Mouse (Mus musculus) lung, embryonic 14.5 days (tissue): ENCODE data around the gene Arhgef16. TPM values are rescaled to one million over a fixed set of nuclear protein-coding genes. Genes with fewer than 3 reads are reported as not detected.

Source experiments
- ATAC-seq: fragments of 200-750 bp; cut with Nextera tagmentation; 2 replicates; pipeline ENCODE4 v1.8.0; 2017; ENCODE audit warnings: mild to moderate bottlenecking, moderate TSS enrichment, moderate library complexity; ENCODE audit not compliant: insufficient read depth
- DNase-seq: peaks from one replicate; pipeline ENCODE4 v3.0.0-alpha.2; 2015
- H3K27ac ChIP-seq: fragments of 300-500 bp; sonication (generic); 2 replicates; pipeline ENCODE4 v1.5.1; 2014; ENCODE audit warnings: low read depth, mild to moderate bottlenecking, moderate library complexity
- H3K27me3 ChIP-seq: fragments of 300-500 bp; sonication (generic); 2 replicates; pipeline ENCODE4 v1.6.1; 2014; ENCODE audit warnings: low read length, control low read depth; ENCODE audit not compliant: insufficient read depth
- H3K36me3 ChIP-seq: fragments of 300-500 bp; sonication (generic); 2 replicates; pipeline ENCODE4 v1.6.1; 2014; ENCODE audit warnings: control low read depth; ENCODE audit not compliant: insufficient read depth
- H3K4me1 ChIP-seq: fragments of 300-500 bp; sonication (generic); 2 replicates; pipeline ENCODE4 v1.6.1; 2014; ENCODE audit warnings: antibody characterized with exemption, control low read depth; ENCODE audit not compliant: insufficient read depth
- H3K4me2 ChIP-seq: fragments of 300-500 bp; sonication (generic); 2 replicates; pipeline ENCODE4 v1.6.1; 2014; ENCODE audit warnings: mild to moderate bottlenecking
- H3K4me3 ChIP-seq: fragments of 300-500 bp; sonication (generic); 2 replicates; pipeline ENCODE4 v1.5.1; 2014; ENCODE audit warnings: low read depth, low read length
- H3K9ac ChIP-seq: fragments of 300-500 bp; sonication (generic); 2 replicates; pipeline ENCODE4 v1.6.1; 2014
- H3K9me3 ChIP-seq: fragments of 300-500 bp; sonication (generic); 2 replicates; pipeline ENCODE4 v1.6.1; 2016; ENCODE audit warnings: low read depth, low read length, control low read depth
- CTCF ChIP-seq: IDR thresholded peaks from 2 replicates; pipeline ENCODE4 v1.5.1; 2016; ENCODE audit warnings: antibody characterized with exemption, low read depth
- WGBS: fragments of 180-500 bp; shearing (Covaris S2); extraction: QIAGEN DNeasy Blood & Tissue Kit; methylation state at CpG from one replicate; pipeline ENCODE4 v1.1.7; 2014; 5-methylcytosine and 5-hydroxymethylcytosine counted together
- polyA plus RNA-seq: library from polyadenylated mRNA; unstranded; fragments of >200 nt; fragmentation: Nextera tagmentation; extraction: Ambion mirVana; gene quantifications from 2 replicates; pipeline ENCODE4 v1.2.1, GENCODE M21; 2014

The Arhgef16 gene
- polyA plus RNA-seq, 1 experiment from 2014 or later, result 16.2 TPM

DNA sequence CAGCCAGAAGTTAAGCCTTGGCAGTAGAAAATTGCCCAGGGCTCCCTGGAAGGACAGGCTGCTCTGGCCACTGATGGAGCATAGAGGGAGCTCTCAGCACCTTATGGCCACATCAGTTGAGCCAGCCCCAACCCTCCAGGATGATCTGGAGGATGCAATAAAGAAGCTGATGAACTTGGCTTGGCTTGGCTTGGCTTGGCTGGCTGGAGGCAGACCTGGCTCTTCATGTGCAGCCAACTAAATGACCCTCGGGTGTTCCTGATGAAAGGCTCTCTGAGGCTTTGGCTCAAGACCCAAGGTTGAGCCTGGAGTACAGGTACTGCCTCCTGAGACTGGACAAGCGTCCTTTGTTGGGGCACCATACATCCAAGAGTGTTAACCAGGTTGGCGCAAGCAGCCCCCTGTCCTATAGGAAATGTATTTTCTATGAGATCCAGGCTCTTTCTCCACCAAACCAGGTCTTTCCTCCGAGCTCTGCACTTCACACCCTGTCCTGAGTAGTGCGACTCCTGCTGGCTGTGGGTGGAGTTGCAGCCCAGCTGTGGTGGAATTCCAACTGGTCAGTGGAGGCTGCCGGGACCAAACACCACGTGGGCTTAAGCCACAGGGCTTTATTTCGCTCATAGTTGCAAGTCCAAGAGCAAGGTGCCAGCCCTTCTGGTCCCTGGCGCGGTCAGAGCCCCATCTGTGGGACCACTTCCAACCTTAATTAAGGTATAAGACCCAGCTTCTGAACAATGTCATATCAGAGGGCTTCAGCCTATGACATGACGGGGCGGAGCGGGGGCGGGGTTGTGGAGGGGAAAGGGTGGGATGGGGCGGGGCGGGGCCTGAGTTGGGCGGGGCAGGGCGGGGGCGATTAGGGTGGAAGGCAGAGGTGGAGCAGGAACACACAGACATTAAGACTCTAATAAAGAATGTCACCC lies 55.1 kb downstream of the Arhgef16 start:
- peak; percentile 98 for TF ChIP-seq CTCF
- WGBS, result 8% methylated on average over 19 of the region's 19 CpGs
- H3K9ac ChIP-seq, result no peak overlapping the region
- peak; percentile 75 for ATAC-seq
- H3K36me3 ChIP-seq, result no peaks in the 10 kb centered on the region
- H3K27me3 ChIP-seq, result no peaks in the 10 kb centered on the region
- peak overlapping the region; percentile 60 for H3K4me2 ChIP-seq
- H3K9me3 ChIP-seq, result no peaks in the 10 kb centered on the region
- DNase-seq, result peak; percentile 91
- H3K27ac ChIP-seq, result no peak overlapping the region
- peaks cover 8% of the 10 kb centered on the region; the same call in 1 of the 2 replicates for H3K4me1 ChIP-seq
- peak overlapping the region; percentile 16; the same call in 1 of the 2 replicates for H3K4me3 ChIP-seq

GRCm38 (mm10) chr4:154245342-154245741 lies 56.1 kb downstream of the Arhgef16 start:
- Histone ChIP-seq H3K27ac (no peak overlapping the region), H3K27me3 (no peaks in the 10 kb centered on the region), H3K36me3 (no peaks in the 10 kb centered on the region), H3K9ac (no peak overlapping the region), H3K4me3 (no peak overlapping the region), H3K9me3 (no peaks in the 10 kb centered on the region), H3K4me1 (peaks cover 8% of the 10 kb centered on the region; the same call in 1 of the 2 replicates), H3K4me2 (no peak overlapping the region)
- 69% methylated on average over 7 of the region's 7 CpGs for WGBS
- no peak for ATAC-seq
- DNase-seq, result no peak
- TF ChIP-seq CTCF, result no peak

- Histone ChIP-seq H3K4me3 (no peak overlapping the region), H3K4me2 (no peak overlapping the region), H3K9me3 (no peaks in the 10 kb centered on the region), H3K9ac (no peak overlapping the region), H3K36me3 (no peaks in the 10 kb centered on the region), H3K27me3 (no peaks in the 10 kb centered on the region), H3K27ac (no peak overlapping the region), H3K4me1 (0 out of 2 replicates have a peak, but pooled peaks cover 3% of the 10 kb centered on the region)
- peak; percentile 15; the same call in 1 of the 2 replicates for TF ChIP-seq CTCF
- 56% methylated on average over 11 of the region's 11 CpGs for WGBS
- ATAC-seq, result no peak
- no peak for DNase-seq
Observed at GRCm38 (mm10) chr4:154240608-154241007, 60.9 kb downstream of the Arhgef16 start.

- ATAC-seq (no peak), DNase-seq (no peak)
- 75% methylated on average over 8 of the region's 8 CpGs for WGBS
- Histone ChIP-seq H3K4me3 (no peak overlapping the region), H3K4me2 (no peak overlapping the region), H3K27ac (no peak overlapping the region), H3K36me3 (no peaks in the 10 kb centered on the region), H3K4me1 (0 out of 2 replicates have a peak, but pooled peaks cover 3% of the 10 kb centered on the region), H3K9me3 (no peaks in the 10 kb centered on the region), H3K9ac (no peak overlapping the region), H3K27me3 (no peaks in the 10 kb centered on the region)
- TF ChIP-seq CTCF, result no peak
Observed at GRCm38 (mm10) chr4:154239199-154239598, 62.3 kb downstream of the Arhgef16 start.

- Histone ChIP-seq H3K9ac (peak overlapping the region; percentile 20; the same call in 1 of the 2 replicates), H3K4me1 (0 out of 2 replicates have a peak, but pooled peaks cover 3% of the 10 kb centered on the region)
Observed at GRCm38 (mm10) chr4:154237306-154237705, 64.2 kb downstream of the Arhgef16 start.

DNA sequence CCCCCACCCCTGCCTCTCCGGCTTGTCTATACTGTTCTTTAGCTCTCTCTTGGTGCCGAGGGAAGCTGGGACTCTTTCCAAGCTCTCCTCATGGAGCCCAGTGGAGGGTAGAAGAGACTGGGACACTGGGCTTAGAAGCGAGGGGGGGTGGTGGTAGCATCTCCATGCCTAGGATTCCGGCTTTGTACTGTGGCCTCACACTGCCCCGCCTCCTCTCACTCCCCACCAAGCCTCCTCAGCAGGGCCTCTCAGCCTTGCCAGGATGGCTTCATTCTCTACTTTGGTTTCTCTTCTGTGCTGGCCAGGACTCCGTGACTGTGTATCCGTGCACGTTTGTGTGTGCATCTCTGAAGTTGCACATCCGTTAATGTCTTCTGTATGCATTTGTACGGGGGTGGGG lies 64.6 kb downstream of the Arhgef16 start:
- no peak overlapping the region for H3K27ac ChIP-seq
- H3K9ac ChIP-seq, result no peak overlapping the region
- TF ChIP-seq CTCF, result no peak
- no peaks in the 10 kb centered on the region for H3K9me3 ChIP-seq
- ATAC-seq, result peak; percentile 69
- no peaks in the 10 kb centered on the region for H3K36me3 ChIP-seq
- 0 out of 2 replicates have a peak, but pooled peaks cover 3% of the 10 kb centered on the region for H3K4me1 ChIP-seq
- DNase-seq, result peak; percentile 59
- WGBS, result 11% methylated on average over 10 of the region's 10 CpGs
- peak overlapping the region; percentile 58 for H3K4me2 ChIP-seq
- peak overlapping the region; percentile 25; the same call in 1 of the 2 replicates for H3K4me3 ChIP-seq
- no peaks in the 10 kb centered on the region for H3K27me3 ChIP-seq

More at GRCm38 (mm10) chr4:154237306-154237705, 64.2 kb downstream of the Arhgef16 start:
- DNase-seq (peak; percentile 59), ATAC-seq (peak; percentile 78)
- Histone ChIP-seq H3K9me3 (no peaks in the 10 kb centered on the region), H3K36me3 (no peaks in the 10 kb centered on the region), H3K4me2 (peak overlapping the region; percentile 58), H3K4me3 (peak overlapping the region; percentile 25), H3K27me3 (no peaks in the 10 kb centered on the region), H3K27ac (no peak overlapping the region)
- WGBS, result 3% methylated on average over 9 of the region's 9 CpGs
- TF ChIP-seq CTCF, result no peak

DNA sequence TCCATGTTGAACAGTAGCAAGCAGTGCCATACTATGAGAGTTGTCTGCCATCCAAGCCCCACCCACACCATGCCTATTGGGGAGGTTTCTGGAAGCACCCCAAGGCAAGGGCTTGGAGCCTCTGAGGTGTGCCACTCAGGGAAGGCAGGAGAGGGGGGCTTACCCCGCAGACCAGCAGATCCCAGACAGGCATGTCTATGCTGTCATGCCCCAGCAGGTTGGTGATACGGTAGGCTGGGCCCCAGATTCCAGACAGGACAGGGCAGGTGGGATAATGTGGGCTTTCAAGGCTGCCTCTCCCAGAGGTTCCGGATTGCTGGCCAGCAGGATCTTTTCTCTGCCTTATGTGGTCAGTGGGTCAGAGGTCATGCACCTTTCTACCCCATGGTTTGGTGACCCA lies 65.5 kb downstream of the Arhgef16 start:
- ATAC-seq, result no peak

More for the DNA sequence above, 65.5 kb downstream of the Arhgef16 start:
- Histone ChIP-seq H3K9ac (no peak overlapping the region), H3K4me3 (no peak overlapping the region), H3K36me3 (no peaks in the 10 kb centered on the region), H3K4me1 (0 out of 2 replicates have a peak, but pooled peaks cover 3% of the 10 kb centered on the region), H3K4me2 (no peak overlapping the region), H3K27ac (no peak overlapping the region), H3K9me3 (no peaks in the 10 kb centered on the region), H3K27me3 (no peaks in the 10 kb centered on the region)
- 84% methylated on average over 3 of the region's 3 CpGs for WGBS
- no peak for TF ChIP-seq CTCF
- no peak for DNase-seq
